Mouse (Mus musculus) adrenal gland, adult (tissue): ENCODE results near the gene Aldh5a1.
A peak's percentile ranks its signal among the peaks of the same experiment; 100 is the strongest.

ENCODE experiments used
- DNase-seq, 2 experiments: peaks; one replicate each; pipeline ENCODE4 v3.0.0; 2022 to 2023; ENCODE audit warnings: low spot score in 1 of 2; ENCODE audit not compliant: inconsistent age in 2 of 2

Aldh5a1 gene

DNA sequence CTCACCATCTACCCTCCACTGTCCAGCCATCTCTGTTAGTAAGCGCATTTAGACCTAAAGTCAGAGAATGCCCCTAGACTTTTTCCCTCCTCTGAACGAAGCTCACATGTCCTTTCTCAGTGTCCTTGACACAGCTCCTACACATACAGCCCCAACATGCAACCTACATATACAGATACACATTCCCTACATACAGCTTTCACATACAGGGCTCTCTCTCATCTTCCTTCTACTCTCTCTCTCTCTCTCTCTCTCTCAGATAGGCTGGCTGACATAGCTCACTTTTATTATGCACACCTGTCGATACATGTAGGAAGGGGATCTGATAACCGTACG is 721 bp downstream of the Aldh5a1 start:
- DNase-seq, result no peak

DNA sequence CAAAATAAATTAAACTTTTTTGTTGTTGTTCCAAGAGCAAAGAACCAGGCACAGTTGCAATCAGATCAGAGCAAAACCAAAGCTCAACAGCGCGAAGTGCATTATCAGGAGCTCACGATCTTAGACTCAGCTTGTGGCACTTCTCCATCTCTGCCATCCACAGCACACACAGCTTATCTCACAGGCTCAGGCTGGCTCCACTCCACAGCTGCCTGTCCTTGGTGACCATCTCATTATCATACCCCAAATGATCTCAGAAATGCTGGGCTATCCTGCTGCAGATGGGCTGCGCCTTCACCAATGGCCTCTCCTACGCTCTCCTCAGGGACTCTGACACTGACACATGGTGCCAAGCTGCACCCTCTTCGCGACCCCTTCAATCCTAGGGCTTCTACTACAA is 4.3 kb downstream of the Aldh5a1 start:
- peak in 1 of 2 experiments; percentile 37 for DNase-seq

DNA sequence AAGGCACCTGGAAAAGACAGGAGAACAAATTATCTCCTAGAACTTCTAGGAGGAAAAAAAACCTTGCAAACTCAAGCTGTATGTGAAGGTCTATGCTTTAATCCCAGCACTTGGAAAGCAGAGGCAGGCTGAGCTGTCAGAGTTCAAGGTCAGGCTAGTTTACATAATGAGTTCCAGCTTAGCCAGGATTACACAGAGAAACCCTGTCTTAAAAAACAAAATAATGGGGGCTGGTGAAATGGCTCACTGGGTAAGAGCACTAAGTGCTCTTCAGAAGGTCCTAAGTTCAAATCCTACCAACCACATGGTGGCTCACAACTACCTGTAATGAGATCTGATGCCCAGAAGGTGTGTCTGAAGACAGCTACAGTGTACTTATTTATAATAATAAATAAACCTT is 6.9 kb downstream of the Aldh5a1 start:
- peak in 1 of 2 experiments; percentile 85 for DNase-seq

DNA sequence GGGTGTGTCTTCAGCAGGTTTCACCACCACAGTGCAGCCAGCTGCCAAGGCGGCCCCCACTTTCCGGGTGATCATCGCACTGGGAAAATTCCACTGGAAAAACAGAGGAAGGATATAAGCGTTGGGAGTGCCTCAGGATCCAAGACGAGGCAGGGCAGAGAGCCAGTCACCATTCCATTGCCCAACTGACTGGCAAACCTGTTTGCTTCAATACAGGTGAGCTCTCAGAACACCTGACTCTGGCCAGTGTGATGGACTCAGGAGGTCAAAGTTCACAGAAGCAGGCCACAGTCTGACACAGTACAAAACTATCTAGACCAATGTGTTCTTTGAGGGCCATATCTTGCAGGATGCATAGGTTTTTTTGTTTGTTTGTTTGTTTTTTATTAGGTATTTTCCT is 13.5 kb downstream of the Aldh5a1 start:
- DNase-seq, result no peak

DNA sequence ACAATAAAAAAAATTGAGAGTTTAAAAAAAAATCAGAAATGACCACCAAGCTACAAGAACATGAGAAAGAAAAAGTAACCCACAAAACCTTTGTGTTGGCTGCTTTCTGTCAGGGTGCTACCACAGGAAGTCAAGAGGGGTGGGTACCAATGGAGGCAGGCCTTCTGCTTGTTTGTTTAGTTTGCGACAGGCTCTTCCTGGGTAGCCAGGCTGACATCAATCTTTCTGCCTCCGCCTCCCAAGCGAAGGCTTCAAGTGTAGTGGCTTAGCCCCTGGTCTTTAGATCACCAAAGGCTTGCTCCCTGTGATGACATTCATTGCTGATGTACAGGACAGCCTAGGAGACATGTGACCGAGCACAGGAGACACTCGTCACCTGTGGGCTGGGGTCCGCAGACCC is 16.2 kb downstream of the Aldh5a1 start:
- no peak for DNase-seq

DNA sequence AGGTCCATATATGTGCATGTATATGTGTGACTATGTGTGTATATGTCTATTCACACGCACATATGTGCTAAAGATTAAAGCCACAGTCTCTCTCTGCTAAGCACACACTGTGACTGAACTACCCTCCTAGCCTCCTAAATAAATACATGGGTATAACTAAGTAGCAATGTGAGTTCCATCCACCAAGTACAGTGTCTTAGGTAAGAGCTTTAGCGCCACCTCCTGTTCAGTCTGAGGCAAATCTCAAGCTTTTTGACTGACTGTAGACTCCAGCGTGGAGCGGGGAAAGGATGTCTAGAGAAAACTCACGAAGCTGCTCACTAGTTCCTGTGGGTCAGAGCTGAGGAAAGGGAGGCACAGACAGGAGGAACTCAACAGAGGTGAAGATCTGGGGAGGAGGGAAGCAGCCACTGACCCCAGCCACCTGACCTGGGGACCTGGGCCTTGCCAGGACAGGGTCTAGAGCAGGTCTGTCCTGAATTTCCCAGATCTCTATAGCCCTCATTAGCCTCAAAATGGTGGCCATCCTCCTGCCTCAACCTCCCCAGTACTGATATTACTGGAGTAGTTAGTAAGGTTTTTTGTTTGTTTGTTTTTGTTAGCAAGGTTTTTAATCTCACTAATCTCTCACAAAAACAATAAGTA is 17.0 kb downstream of the Aldh5a1 start:
- peak; percentile 51 to 84 for DNase-seq

DNA sequence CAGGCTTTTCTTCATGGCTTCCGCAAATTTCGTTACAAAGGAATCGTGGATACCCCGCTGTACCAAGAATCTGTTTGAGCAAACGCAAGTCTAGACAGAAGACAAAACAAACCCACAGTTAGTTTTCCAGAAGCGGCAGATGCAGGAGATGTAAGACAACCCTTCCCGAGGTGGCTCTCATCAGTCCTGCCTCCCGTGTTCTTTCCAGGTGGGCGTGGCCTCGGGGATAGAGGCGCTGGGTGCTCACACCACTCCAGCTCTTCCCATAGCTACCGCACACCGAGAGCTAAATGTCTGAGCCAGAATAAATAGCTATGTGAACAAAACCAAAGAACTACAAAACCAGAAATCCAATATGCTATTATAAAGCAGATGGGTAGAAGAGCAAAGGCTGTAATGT is 21.6 kb downstream of the Aldh5a1 start:
- DNase-seq, result no peak

DNA sequence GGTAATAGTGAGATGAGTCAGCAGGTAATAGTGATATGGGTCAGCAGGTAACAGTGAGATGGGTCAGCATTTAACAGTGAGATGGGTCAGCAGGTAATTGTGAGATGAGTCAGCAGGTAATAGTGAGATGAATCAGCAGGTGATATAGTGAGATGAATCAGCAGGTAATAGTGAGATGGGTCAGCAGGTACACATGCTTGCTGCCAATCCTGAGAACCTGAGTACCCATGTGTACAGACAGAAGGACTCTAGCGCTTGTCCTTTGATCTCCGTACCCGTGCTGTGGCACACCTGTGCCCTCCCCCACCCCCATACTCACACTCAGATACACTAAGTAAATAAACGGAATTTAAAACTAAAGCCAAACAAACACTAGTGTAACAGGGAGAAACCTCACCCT is 22.5 kb downstream of the Aldh5a1 start:
- DNase-seq, result no peak

DNA sequence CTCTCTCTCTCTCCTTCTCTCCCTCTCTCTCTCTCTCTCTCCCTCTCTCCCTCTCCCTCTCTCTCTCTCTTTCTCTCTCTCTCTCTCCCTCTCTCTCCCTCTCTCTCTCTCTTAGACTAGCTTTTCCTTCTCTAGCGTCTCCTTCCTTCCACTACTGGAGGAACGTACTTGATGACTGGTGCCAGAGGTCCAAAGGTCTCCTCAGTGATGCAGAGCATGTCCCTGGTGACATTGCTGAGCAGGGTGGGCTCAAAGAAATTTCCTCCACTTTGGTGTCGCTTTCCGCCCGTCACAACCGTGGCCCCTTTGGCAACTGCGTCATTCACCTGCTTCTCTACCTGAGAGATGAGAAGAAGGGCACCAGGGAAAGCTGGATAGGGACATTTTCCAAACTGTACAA is 23.9 kb downstream of the Aldh5a1 start:
- no peak for DNase-seq

DNA sequence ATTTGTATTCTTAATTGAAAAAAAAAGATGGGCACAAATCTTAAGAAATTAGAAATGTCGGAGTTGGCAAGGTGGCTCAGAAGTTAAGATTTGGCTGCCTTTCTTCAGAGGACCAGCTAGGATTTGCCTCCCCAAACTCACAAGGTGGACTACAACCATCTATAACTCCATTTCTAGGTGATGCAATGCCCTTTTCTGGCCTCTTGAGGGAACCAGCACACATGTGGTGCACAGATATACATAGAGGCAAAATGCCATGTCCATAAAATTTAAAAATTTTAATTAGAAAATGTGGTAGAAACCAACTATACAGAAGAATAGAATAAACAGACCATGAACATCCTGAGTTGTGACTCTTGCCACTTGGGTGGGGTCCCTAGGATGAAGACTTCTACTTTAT is 28.3 kb downstream of the Aldh5a1 start:
- DNase-seq, result no peak

DNA sequence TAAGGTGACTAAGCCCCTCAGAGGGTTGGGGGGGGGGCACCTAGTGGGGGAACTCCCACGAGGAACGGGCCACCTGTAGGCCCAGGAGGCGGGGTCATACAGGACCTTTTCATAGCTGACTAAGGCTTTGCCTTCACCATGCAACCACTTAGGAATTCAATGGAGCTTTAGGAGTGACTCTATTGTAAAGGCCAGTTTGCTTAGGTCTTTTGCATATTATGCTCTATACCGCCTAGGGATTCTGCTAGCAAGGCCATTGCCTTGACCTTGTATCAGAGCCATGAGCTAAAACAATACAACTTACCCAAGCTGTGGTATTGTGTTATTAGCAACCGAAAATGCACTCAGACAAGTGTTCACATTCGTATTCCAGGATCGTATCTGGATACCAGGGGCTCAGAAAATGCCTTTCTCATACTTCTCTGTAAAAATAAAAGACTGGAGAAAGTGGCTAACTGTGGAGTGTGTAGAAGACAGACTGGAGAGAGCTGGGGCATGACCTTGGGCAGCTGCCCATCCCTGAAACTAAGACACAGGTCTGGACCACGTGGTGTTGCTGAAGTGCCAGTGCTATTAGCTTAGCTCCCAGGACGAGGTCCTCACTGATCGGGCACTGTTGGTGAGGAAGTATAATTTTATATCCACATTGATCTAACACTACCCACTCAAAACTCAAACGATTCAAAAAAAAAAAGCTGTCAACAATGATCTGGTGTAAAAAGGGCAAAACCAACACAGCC is 30.5 kb downstream of the Aldh5a1 start:
- peak; percentile 34 to 61 for DNase-seq

DNA sequence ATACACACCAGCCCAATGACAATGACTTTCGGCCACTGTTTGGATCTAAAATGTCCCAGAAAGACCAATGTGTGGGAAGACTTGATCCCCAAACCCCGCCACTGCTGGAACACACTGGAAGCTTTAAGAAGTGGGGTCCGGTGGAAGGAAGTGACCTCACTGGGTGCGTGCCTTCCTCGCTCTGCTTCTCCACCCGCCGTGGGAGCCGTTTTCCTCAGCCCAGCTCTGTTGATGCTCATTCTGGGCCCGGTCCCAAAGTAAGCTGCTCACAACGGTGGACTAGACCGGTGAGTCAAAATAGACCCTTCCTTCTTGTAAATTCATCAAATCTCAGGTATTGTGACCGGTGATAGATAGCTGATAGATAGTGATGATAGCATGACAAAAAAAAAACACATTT is 32.0 kb downstream of the Aldh5a1 start:
- DNase-seq, result no peak

DNA sequence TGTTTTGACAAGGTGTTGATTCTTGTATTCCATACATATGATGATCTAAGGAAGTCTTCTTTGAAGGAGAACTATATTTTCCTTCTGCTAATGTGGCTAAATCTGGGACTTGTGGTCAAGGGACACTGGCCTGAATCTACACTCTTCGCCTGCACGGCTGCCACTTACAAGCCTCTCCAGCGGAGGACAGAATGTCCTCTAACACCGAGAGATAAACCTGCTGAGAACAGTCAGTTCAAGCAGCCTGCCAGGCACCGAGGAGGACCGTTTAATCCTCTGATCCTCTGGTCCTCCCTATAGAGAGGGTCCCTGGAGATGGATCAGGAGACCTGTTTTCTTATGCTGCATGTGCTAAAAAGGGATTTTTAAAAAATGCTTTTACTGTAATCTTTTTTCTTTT is 34.0 kb downstream of the Aldh5a1 start:
- no peak for DNase-seq

DNA sequence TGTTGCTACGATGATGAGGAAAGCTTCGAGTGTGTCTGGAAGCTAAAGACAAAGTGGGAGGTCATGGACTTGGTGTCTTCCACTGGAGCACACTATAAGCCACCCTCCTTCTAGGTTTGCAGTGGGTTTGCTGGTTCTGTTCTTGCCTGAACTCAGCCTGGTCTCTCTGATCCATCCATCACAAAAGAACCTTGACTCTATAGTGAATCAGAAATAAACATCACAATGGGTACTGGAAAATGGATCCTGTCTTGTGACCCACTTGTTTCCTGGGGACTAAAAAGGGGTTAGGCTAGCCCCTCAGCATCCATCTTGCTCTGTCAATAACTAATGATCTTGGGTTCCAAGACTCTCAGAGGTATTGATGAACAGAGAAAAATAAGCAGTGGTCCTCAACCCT is 35.5 kb downstream of the Aldh5a1 start:
- DNase-seq, result no peak

DNA sequence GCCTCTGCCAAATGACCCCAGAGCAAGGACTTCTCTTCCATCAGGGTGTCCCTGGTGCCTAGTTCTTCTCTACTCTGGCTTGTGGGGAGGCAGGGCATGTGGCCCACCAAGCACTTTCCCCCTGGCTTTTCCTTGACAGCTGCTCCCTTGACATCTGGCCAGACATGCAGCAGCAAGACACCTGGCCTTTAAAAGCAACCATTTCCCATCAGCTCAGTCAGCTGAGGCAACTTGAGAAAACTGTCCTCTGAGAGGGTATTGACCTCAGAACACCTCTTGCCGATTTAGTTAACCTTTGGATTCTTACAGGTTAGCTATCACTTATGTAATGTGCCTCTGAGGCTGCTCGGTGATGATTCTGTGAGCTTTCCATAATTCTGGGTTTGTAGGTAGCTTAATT is 43.6 kb downstream of the Aldh5a1 start:
- no peak for DNase-seq

DNA sequence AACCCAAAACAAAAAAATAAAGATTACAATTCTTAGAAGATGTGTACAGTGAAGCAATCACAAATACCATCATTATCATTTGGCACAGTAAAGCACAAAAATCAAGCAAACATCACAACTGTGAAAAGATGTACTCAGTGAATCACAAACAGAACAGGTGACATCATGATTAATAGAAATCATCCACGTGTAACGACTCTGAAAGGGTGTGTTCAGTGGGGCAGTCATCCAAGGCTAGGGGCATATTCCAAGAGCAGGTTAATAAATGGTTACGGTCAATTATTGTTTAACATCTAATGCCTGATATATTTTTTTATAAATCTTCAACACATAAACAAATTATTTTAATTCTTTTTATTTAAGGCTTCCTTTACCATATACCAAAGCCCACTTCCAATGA is 44.9 kb downstream of the Aldh5a1 start:
- DNase-seq, result no peak

DNA sequence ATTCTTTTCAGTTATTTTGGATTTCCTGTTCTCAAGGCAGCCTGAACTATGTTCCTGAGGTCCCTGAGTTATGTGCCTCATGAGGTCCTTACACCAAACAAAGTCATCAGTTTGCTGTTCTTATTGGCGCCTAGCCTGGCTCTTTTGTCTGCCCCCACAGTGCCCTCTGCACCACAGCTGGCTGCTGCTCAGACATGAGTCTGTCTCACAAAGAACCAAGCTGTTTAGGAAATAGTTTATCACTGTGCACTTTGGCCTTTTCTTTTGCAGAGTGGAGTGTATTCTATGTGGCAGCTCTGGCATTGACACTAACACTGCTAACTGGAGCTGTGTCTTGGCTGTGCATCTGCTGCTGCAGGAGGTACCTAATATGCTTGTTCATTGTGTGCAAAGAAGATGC is 47.9 kb downstream of the Aldh5a1 start:
- DNase-seq, result no peak

DNA sequence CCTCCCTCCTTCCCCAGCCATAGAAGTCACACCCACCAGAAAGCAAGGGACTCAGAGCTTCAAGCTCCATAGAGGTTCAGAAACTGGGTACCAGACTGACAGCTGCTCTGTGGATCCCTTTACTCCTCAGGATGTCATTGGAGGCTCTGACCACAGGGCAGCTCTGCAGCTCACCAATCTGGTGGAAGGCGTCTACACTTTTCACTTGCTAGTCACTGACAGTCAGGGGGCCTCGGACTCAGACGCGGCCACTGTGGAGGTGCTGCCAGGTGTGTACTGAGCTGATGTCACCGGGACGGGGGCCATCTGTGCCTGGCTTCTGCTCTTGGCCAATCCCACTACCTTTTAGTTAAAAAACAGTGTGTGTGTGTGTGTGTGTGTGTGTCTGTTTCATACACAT is 55.0 kb downstream of the Aldh5a1 start:
- peak in 1 of 2 experiments; percentile 37 for DNase-seq

DNA sequence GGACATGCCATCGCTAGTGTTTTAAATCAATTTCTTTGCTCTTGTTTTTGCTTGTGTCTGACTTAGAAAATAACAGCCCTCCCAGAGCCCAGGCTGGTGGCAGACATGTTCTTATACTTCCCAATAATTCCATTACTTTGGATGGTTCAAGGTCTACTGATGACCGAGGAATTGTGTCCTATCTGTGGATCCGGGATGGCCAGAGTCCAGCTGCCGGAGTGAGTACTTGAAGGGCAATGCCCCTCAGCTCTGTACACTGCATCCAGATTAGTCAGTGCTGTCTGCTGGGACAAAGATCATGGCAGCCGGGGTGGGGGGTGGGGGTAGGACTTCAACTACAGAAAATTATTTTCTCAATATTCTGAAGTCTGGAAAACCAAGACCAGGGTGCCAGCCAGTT is 56.8 kb downstream of the Aldh5a1 start:
- DNase-seq, result peak in 1 of 2 experiments; percentile 74

DNA sequence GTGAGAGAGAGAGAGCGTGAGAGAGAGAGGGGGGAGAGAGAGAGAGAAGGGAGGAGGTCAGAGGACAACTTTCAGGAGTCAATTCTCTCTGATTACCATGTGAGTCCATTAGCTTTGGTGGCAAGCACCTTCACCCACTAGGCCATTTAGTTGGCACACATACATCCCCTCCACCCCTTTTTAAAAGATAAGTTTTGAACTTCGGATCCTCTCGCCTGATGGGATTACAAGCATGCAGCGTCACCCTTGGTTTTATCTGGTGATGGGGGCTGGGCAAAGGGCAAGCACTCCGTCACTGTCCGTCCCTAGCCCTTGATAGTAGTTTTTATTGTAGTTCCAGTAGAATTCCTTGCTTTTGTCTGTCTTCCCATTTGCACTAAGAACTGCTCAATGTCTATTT is 57.3 kb downstream of the Aldh5a1 start:
- DNase-seq, result no peak

DNA sequence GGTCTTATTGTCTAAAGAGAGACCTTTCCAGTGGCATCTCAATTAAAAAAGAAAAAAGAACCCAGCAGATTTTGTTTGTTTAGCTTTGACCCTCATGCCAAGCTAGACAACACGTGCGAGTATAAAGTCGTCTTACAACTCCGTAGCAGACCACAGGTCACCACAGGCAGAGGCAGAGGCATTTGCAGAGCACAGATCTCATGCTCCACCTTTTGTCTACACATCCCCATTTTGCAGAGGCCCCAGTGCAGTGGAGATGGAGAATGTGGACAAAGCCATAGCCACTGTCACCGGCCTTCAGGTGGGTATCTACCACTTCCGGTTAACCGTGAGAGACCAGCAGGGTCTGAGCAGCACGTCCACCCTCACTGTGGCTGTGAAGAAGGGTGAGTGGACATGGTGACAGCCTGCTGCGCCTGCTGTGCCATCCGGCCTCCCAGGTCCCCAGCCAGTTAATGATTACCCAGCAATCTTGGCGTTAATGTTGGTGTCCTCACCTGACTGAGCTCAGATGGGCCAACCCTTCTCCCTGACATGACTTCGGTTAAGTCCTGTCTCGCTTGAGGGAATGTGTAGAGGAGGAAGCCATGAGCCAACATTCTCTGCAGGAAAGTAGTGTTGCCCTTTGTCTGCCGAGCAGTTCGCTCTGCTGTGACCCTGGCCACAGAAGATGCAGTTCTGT is 58.0 kb downstream of the Aldh5a1 start:
- no peak for DNase-seq

DNA sequence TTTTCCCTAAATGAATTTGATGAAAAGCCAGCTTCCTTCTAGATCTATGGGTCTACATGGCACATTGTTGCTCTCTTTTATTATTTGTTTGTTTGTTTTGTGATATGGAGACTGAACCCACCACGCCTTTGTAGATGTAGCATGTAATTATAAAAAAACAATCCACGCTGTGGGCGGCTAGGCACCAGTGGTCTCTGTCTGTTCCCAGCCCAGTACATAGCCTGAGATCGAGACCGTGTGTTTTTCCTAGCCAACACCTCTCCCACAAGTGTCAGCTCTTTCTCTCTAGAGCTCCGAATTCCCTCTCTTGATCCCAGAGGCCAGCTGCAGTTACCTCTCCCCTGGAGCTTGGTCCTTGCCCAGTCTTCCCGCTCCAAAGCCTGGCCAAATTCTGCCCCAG is 69.2 kb downstream of the Aldh5a1 start:
- DNase-seq, result no peak

DNA sequence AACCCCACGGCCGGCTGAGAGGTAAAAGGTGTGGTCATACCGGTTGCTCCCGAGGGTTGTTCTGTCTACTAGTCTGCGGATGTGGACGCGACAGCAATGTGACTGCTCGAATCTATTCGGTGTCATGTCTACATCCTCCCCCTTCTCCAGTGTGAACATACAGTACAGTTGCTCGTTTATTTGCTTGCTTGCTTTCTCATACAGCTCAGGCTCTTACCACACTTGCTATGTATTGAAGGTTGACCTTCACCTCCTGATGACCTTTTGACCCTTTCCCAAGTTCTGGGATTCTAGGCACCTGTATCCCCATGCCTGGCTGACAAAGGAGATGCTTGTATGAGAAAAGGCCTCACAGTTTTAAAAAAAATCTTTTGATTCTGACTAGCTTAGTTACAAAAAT is 69.7 kb downstream of the Aldh5a1 start:
- no peak for DNase-seq
